Mouse (Mus musculus) C2C12 (cell line): ENCODE data around the gene Ddx25.

ENCODE experiments used
- CEBPB ChIP-seq: IDR thresholded peaks from one replicate; pipeline ENCODE4 v1.6.1; 2011; ENCODE audit warnings: low read depth, mild to moderate bottlenecking, control low read depth, moderate library complexity
- CTCF ChIP-seq: IDR thresholded peaks from one replicate; pipeline ENCODE4 v1.5.1; 2011; ENCODE audit not compliant: control insufficient read depth, insufficient read depth, insufficient read length
- FOSL1 ChIP-seq: IDR thresholded peaks from one replicate; pipeline ENCODE4 v1.8.0; 2011; ENCODE audit warnings: mild to moderate bottlenecking, low read length; ENCODE audit not compliant: poor library complexity, insufficient read depth, severe bottlenecking
- MAX ChIP-seq: IDR thresholded peaks from one replicate; pipeline ENCODE4 v1.6.1; 2011; ENCODE audit warnings: mild to moderate bottlenecking, control low read depth
- MYOD1 ChIP-seq: IDR thresholded peaks from one replicate; pipeline ENCODE4 v1.6.1; 2011; ENCODE audit warnings: low read depth; ENCODE audit not compliant: control insufficient read depth, insufficient read length
- MYOG ChIP-seq: IDR thresholded peaks from one replicate; pipeline ENCODE4 v1.6.1; 2011; ENCODE audit not compliant: control insufficient read depth, insufficient read length; ENCODE audit errors: extremely low read depth
- USF1 ChIP-seq: IDR thresholded peaks from one replicate; pipeline ENCODE4 v1.6.1; 2011; ENCODE audit warnings: low read depth, mild to moderate bottlenecking, control low read depth, moderate library complexity

DNA sequence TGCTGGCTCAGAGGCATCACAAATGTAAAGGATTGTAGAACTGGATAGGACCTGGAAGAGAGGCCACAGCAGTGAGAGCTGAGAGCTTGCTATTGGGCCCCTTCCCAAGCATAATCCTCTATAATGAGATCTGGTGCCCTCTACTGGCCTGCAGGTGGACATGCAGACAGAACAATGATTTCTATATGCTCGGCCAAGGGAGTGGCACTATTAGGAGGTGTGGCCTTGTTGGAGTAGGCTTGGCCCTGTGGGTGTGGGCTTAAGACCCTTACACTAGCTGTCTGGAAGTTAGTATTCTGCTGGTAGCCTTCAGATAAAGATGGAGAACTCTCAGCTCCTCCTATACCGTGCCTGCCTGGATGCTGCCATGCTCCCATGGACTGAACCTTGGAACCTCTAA is 23.2 kb downstream of the Ddx25 start:
- no peak for TF ChIP-seq USF1
- TF ChIP-seq MYOD1: no peak
- TF ChIP-seq CTCF: peak; percentile 59
- no peak for TF ChIP-seq MYOG
- no peak for TF ChIP-seq FOSL1
- TF ChIP-seq MAX: no peak
- no peak for TF ChIP-seq CEBPB
